Mouse (Mus musculus) bone marrow, adult 2 months (tissue): Measurements from ENCODE around the gene Tnik. TPM values are rescaled to one million over a fixed set of nuclear protein-coding genes. Genes with fewer than 3 reads are reported as not detected.

Experiments
- H3K27ac ChIP-seq: fragments of 200-500 bp; 2 replicates; pipeline ENCODE4 v1.5.1; 2012; ENCODE audit warnings: low read depth, mild to moderate bottlenecking, control low read depth, inconsistent platforms, low read length; ENCODE audit not compliant: control insufficient read depth, poor library complexity, insufficient read depth
- H3K4me1 ChIP-seq: fragments of 200-500 bp; 2 replicates; pipeline ENCODE4 v1.6.1; 2011; ENCODE audit warnings: low read length; ENCODE audit not compliant: control insufficient read depth, insufficient read depth
- H3K4me3 ChIP-seq: fragments of 200-500 bp; replicated peaks from 2 replicates; pipeline ENCODE3; 2011; ENCODE audit warnings: mild to moderate bottlenecking, low read depth, low read length, control low read depth; ENCODE audit not compliant: control insufficient read depth
- CTCF ChIP-seq: fragments of 200-500 bp; IDR thresholded peaks from 2 replicates; pipeline ENCODE4 v1.5.1; 2011; ENCODE audit warnings: low read length, control low read depth; ENCODE audit not compliant: control insufficient read depth, insufficient read depth
- POLR2A ChIP-seq: fragments of 200-500 bp; IDR thresholded peaks from 2 replicates; pipeline ENCODE4 v1.6.1; 2011; ENCODE audit warnings: low read depth, mild to moderate bottlenecking, control low read depth, low read length, borderline replicate concordance; ENCODE audit not compliant: control insufficient read depth
- WGBS: fragments of 180-500 bp; shearing (Covaris S2); methylation state at CpG from one replicate; pipeline ENCODE4 v1.1.7; 2018; 5-methylcytosine and 5-hydroxymethylcytosine counted together
- polyA plus RNA-seq: library from polyadenylated mRNA; stranded (reverse); fragments of >200 nt; gene quantifications from 2 replicates; pipeline ENCODE4 v1.2.4, GENCODE M21; 2011; ENCODE audit warnings: low replicate concordance; ENCODE audit not compliant: missing spikeins, insufficient read depth, insufficient read length

Tnik gene
- polyA plus RNA-seq, 1 experiment = 25.8 TPM

GRCm38 (mm10) chr3:28271884-28272283 is 8.9 kb downstream of the Tnik start:
- TF ChIP-seq POLR2A (no peak), CTCF (no peak)
- no peaks in the 10 kb centered on the region for H3K4me1 ChIP-seq
- no peak overlapping the region for H3K4me3 ChIP-seq
- no peak overlapping the region for H3K27ac ChIP-seq

DNA sequence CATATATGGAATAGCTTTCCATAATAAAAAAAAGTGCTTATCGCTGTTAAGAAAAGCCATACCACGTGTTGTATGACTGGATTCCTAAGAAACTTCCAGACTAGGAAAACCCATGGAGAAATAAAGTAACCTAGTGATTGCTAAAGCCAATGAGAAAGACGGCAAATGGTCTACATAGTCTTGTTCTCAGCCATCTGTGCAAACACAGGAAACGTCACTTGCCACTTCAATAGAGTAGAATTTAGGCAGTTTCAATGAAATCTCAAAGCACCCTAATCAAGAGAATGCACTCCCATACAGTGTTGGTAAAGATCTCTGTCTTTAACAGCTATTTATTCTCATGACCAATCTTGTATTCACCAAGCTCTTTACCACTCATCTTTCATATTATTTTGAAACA is 11.7 kb downstream of the Tnik start:
- Histone ChIP-seq H3K4me3 (no peak overlapping the region), H3K4me1 (no peaks in the 10 kb centered on the region), H3K27ac (no peak overlapping the region)
- WGBS = 83% methylated on average over 4 of the region's 4 CpGs
- no peak for TF ChIP-seq CTCF
- no peak for TF ChIP-seq POLR2A

DNA sequence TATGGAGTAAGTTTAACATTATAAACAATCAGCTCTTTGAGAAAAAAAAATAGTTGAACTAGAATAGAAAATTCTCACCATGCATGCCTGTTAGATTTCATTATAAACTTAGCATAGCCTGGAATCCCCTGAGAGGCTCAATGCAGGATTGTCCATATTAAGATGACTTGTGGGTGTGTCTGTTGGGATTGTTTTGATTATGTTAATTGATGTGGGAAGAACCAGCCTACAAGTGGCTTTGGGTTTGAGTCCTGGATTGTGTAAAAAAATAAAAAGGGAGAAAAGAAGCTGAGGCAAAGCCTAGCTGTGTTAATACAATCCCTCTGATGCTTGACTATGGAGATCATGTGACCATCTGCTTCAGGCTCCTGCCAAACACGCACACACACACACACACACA is 26.7 kb downstream of the Tnik start:
- H3K4me3 ChIP-seq = no peak overlapping the region
- TF ChIP-seq POLR2A (no peak), CTCF (no peak)
- 65% methylated on average over 1 of the region's 1 CpGs for WGBS
- H3K4me1 ChIP-seq = no peaks in the 10 kb centered on the region; the same call in 1 of the 2 replicates
- H3K27ac ChIP-seq = no peak overlapping the region

- WGBS = 10% methylated on average over 4 of the region's 4 CpGs
- Histone ChIP-seq H3K4me1 (peaks cover 2% of the 10 kb centered on the region), H3K27ac (no peak overlapping the region), H3K4me3 (no peak overlapping the region)
- TF ChIP-seq POLR2A (no peak), CTCF (no peak)
These were observed 38.4 kb downstream of the Tnik start for GRCm38 (mm10) chr3:28301378-28301777.

DNA sequence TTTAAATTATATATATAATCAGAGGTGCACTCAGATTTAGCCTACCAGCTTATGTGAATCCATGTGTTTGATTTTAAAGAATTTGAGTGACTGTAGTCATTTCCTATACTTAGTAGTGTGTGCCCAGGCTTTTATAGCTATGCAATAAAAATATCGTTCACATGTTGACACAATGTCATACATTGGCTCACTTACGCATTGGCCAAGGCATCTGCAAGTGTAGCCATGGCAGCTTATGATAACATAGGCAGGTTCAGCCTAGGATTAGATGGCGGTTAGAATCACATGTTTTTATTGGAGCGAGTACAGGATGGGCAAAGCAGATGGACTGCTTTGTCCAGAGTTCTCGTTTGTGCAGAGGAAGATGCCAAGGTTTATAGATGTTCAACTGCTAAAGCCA is 40.9 kb downstream of the Tnik start:
- Histone ChIP-seq H3K27ac (no peak overlapping the region), H3K4me3 (no peak overlapping the region), H3K4me1 (peaks cover 2% of the 10 kb centered on the region)
- no peak for TF ChIP-seq CTCF
- no peak for TF ChIP-seq POLR2A
- WGBS = 82% methylated on average over 5 of the region's 5 CpGs

GRCm38 (mm10) chr3:28306852-28307251 is 43.8 kb downstream of the Tnik start:
- TF ChIP-seq POLR2A (no peak), CTCF (no peak)
- Histone ChIP-seq H3K27ac (no peak overlapping the region), H3K4me3 (no peak overlapping the region), H3K4me1 (no peaks in the 10 kb centered on the region)
- 84% methylated on average over 3 of the region's 3 CpGs for WGBS

- no peaks in the 10 kb centered on the region for H3K4me1 ChIP-seq
- TF ChIP-seq CTCF (no peak), POLR2A (no peak)
- H3K27ac ChIP-seq = no peak overlapping the region
- H3K4me3 ChIP-seq = no peak overlapping the region
- WGBS = 83% methylated on average over 2 of the region's 2 CpGs
These were observed 51.4 kb downstream of the Tnik start for GRCm38 (mm10) chr3:28314438-28314837.

DNA sequence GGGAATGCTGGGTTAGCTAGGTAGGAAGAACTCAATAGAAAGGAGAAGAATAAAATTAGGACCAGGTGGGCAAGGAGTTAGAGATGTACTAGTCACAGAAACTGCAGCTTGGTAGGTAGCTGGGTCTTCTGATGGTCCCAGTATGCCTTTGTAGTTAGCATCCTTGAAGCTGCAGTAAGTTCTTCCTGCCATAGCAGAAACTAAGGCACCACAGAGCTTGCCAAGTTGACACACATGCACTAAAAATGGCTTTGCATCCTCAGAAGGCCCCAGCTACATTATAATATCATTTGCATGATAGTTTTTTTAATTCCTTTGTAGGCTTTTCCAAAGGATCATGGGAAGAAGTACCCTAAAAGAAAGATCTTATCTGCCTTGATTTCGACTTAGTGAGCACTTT is 54.3 kb downstream of the Tnik start:
- 67% methylated on average over 1 of the region's 1 CpGs for WGBS
- Histone ChIP-seq H3K4me3 (no peak overlapping the region), H3K27ac (no peak overlapping the region), H3K4me1 (no peaks in the 10 kb centered on the region)
- TF ChIP-seq POLR2A (no peak), CTCF (no peak)

GRCm38 (mm10) chr3:28321635-28322034 is 58.6 kb downstream of the Tnik start:
- WGBS = 88% methylated on average over 8 of the region's 8 CpGs
- TF ChIP-seq CTCF = no peak
- no peak for TF ChIP-seq POLR2A
- Histone ChIP-seq H3K4me3 (no peak overlapping the region), H3K4me1 (no peaks in the 10 kb centered on the region), H3K27ac (no peak overlapping the region)
